Comparison of ENCODE assay signal across 9 mouse cellular contexts in the genomic region with DNA sequence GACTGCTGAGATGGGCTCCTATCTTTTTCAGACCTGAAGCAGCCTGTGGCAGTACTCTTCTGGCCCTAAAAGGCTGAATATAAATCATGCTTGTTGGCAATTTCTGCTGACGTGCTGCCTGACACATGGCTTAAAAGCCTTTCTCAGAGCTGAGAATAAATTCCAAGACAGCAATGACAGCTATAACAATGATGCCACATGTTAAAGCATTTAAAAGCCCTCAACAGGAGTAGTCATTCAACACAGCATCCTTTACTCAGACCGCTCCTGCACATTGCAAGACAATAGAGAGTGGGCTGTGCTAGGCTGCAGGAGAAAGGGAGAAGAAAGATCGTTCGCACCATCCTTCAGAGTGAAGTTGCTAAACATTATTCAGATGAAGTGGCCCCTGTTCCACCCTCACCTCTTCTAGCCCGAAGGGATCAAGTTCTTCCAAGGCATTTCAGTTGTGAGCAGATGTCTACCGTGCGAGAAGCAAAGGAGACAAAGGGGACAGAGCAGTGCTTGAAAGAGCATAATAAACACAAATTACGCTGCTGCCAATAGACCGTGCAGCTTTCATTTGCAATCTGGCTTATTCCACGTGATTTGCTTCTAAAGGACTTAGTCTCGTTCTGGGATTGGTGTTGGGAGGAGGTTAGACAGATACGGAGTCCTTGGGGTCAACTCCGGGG.
A peak's percentile ranks its signal among the peaks of the same experiment; 100 is the strongest.
DNase-seq lines count a peak whose midpoint lies in the region; ATAC-seq and TF ChIP-seq lines count a peak whose summit lies in the region.
"Had no signal": no experiment of that assay in that cellular context is flagged by ENCODE, and none has a peak within 500 bp of the region (broad histone marks: within the 10 kb centered on the region; RNA-seq: fewer than 3 reads in every experiment).

No protein-coding gene starts in this region.

- H3K27ac ChIP-seq in kidney, adult 2 months (ENCODE audit: insufficient read depth, low read depth, low read length): peak overlapping the region; percentile 35
- H3K27ac ChIP-seq in embryonic facial prominence, embryonic 11.5 days (replicated peaks; ENCODE audit: low read depth, low read length): no peak overlapping the region
- peak overlapping the region; percentile 27; the same call in 1 of the 2 replicates for H3K27ac ChIP-seq in hindbrain, postnatal 0 days
- H3K27ac ChIP-seq in midbrain, embryonic 14.5 days (replicated peaks; ENCODE audit: low read depth, low read length): peak overlapping the region; percentile 61

- no peak for TF ChIP-seq POLR2A in kidney, adult 2 months (IDR thresholded peaks at IDR 0.05; ENCODE audit: low read depth, low read length)

- H3K4me2 ChIP-seq in embryonic facial prominence, embryonic 11.5 days (ENCODE audit: low read depth, low read length): no peak overlapping the region
- peak overlapping the region; percentile 54 for H3K4me2 ChIP-seq in hindbrain, postnatal 0 days (ENCODE audit: low read depth, low read length)
- H3K4me2 ChIP-seq in midbrain, embryonic 14.5 days (ENCODE audit: low read length): peak overlapping the region; percentile 47

- ATAC-seq in embryonic facial prominence, embryonic 11.5 days (replicated peaks; ENCODE audit: insufficient number of reproducible peaks, low FRiP score, low TSS enrichment, low read depth): peak; percentile 92
- peak; percentile 87 for ATAC-seq in hindbrain, postnatal 0 days
- ATAC-seq in midbrain, embryonic 14.5 days (ENCODE audit: low FRiP score, low TSS enrichment): peak; percentile 86

- H3K36me3 ChIP-seq in kidney, adult 2 months (ENCODE audit: control insufficient read depth, insufficient read depth, low read length): no peaks in the 10 kb centered on the region
- no peaks in the 10 kb centered on the region for H3K36me3 ChIP-seq in embryonic facial prominence, embryonic 11.5 days (replicated peaks; ENCODE audit: control insufficient read depth, insufficient read depth, low read depth, low read length)
- no peaks in the 10 kb centered on the region for H3K36me3 ChIP-seq in hindbrain, postnatal 0 days (ENCODE audit: insufficient read depth, low read length)
- no peaks in the 10 kb centered on the region for H3K36me3 ChIP-seq in midbrain, embryonic 14.5 days (ENCODE audit: control insufficient read depth, insufficient read depth, low read length)

- 45% methylated on average over 13 of the region's 13 CpGs for WGBS in kidney, adult 2 months
- WGBS in embryonic facial prominence, embryonic 11.5 days: 35% methylated on average over 13 of the region's 13 CpGs
- 9% methylated on average over 13 of the region's 13 CpGs for WGBS in hindbrain, postnatal 0 days
- 4% methylated on average over 13 of the region's 13 CpGs for WGBS in midbrain, embryonic 14.5 days

- no peak overlapping the region for H3K9ac ChIP-seq in embryonic facial prominence, embryonic 11.5 days (replicated peaks; ENCODE audit: low read length)
- 0 out of 2 replicates have a peak overlapping the region, but pooled peaks have one; percentile 2 for H3K9ac ChIP-seq in hindbrain, postnatal 0 days (replicated peaks; ENCODE audit: low read length)
- peak overlapping the region; percentile 42 for H3K9ac ChIP-seq in midbrain, embryonic 14.5 days (replicated peaks; ENCODE audit: low read length)

- no peaks in the 10 kb centered on the region for H3K9me3 ChIP-seq in embryonic facial prominence, embryonic 11.5 days (replicated peaks; ENCODE audit: control insufficient read depth, low read length)
- no peaks in the 10 kb centered on the region for H3K9me3 ChIP-seq in hindbrain, postnatal 0 days (ENCODE audit: low read length)
- no peaks in the 10 kb centered on the region for H3K9me3 ChIP-seq in midbrain, embryonic 14.5 days (ENCODE audit: control insufficient read depth, low read length)

- H3K4me3 ChIP-seq in kidney, adult 2 months (ENCODE audit: insufficient read depth, low read depth, low read length): no peak overlapping the region
- no peak overlapping the region for H3K4me3 ChIP-seq in embryonic facial prominence, embryonic 11.5 days (ENCODE audit: low read depth, low read length)
- peak overlapping the region; percentile 24 for H3K4me3 ChIP-seq in hindbrain, postnatal 0 days (ENCODE audit: low read length)
- H3K4me3 ChIP-seq in midbrain, embryonic 14.5 days (replicated peaks; ENCODE audit: low read depth, low read length): peak overlapping the region; percentile 24
- H3K4me3 ChIP-seq: myocyte had no signal

- peak; percentile 19 for DNase-seq in kidney, adult 2 months
- DNase-seq in kidney, adult 8-10 months: no peak
- peak; percentile 48 for DNase-seq in embryonic facial prominence, embryonic 11.5 days (ENCODE audit: low spot score)
- DNase-seq in hindbrain, postnatal 0 days (ENCODE audit: low spot score): peak; percentile 49
- peak; percentile 72 for DNase-seq in midbrain, embryonic 14.5 days
- no peak for DNase-seq in urinary bladder, postnatal 4 days (ENCODE audit: low spot score in 2 of 2)
- no peak for DNase-seq in adrenal gland, adult 2 months
- DNase-seq in adrenal gland, postnatal 14 days: no peak

- H3K27me3 ChIP-seq in kidney, adult 2 months (replicated peaks; ENCODE audit: control insufficient read depth, insufficient read depth, low read length): no peaks in the 10 kb centered on the region
- H3K27me3 ChIP-seq in embryonic facial prominence, embryonic 11.5 days (ENCODE audit: control insufficient read depth, insufficient read depth, low read length): no peaks in the 10 kb centered on the region
- no peaks in the 10 kb centered on the region for H3K27me3 ChIP-seq in hindbrain, postnatal 0 days (ENCODE audit: insufficient read depth, low read length)
- H3K27me3 ChIP-seq in midbrain, embryonic 14.5 days (ENCODE audit: control insufficient read depth, insufficient read depth, low read length): no peaks in the 10 kb centered on the region

- no peaks in the 10 kb centered on the region; the same call in 1 of the 2 replicates for H3K4me1 ChIP-seq in kidney, adult 2 months (ENCODE audit: control insufficient read depth, insufficient read depth, low read length)
- no peaks in the 10 kb centered on the region for H3K4me1 ChIP-seq in embryonic facial prominence, embryonic 11.5 days (ENCODE audit: control insufficient read depth, insufficient read depth, low read length)
- peaks cover 3% of the 10 kb centered on the region for H3K4me1 ChIP-seq in hindbrain, postnatal 0 days (ENCODE audit: insufficient read depth, low read length)
- peaks cover 12% of the 10 kb centered on the region for H3K4me1 ChIP-seq in midbrain, embryonic 14.5 days (ENCODE audit: control insufficient read depth, insufficient read depth, low read length)

- TF ChIP-seq CTCF in kidney, adult 2 months (conservative IDR thresholded peaks at IDR 0.05; ENCODE audit: insufficient read depth, insufficient read length, low read depth, low read length): no peak
- TF ChIP-seq CTCF in hindbrain, postnatal 0 days (IDR thresholded peaks at IDR 0.05; ENCODE audit: low read depth): no peak

Comparison
In these comparisons a context has a peak if more than half of its experiments do, and no peak if none do; other contexts are left out.
1. DNase-seq: peak in kidney, adult 2 months (single experiment), embryonic facial prominence, embryonic 11.5 days (single experiment), hindbrain, postnatal 0 days (single experiment) and midbrain, embryonic 14.5 days (single experiment); none in kidney, adult 8-10 months (0 of 2), urinary bladder, postnatal 4 days (0 of 2), adrenal gland, adult 2 months (single experiment) and adrenal gland, postnatal 14 days (single experiment).
2. H3K4me3 ChIP-seq: peak in hindbrain, postnatal 0 days (single experiment) and midbrain, embryonic 14.5 days (single experiment); none in kidney, adult 2 months (single experiment) and embryonic facial prominence, embryonic 11.5 days (single experiment).
3. Peak in every context shown above with its lines, with median percentiles within 50 percentile points of each other: ATAC-seq.